ENCODE assay signal across 22 mouse cellular contexts in the genomic region with DNA sequence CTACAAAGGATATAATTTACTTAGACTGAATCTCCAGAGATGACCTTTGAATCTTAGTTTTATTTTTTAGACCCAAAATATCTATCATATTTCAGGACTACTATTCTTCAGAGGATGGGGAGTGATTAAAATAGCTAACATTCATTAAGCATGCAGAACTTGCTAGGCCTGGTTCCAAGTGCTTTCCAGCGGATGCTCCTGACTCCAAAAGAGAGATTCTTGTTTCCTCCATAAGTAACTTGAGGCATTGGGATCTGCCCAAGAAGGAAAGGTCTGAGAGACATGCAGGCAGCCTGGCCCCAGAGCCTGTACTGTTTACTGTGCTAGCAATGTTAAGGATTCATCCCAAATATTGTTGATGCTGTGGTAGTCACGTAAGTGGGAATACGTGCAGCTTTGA. TPM values are rescaled to one million over a fixed set of nuclear protein-coding genes. Genes with fewer than 3 reads are reported as not detected.
DNase-seq lines count a peak whose midpoint lies in the region; ATAC-seq and TF ChIP-seq lines count a peak whose summit lies in the region.
"Had no signal": no experiment of that assay in that cellular context is flagged by ENCODE, and none has a peak within 500 bp of the region (broad histone marks: within the 10 kb centered on the region; RNA-seq: fewer than 3 reads in every experiment).

No protein-coding gene starts in this region.

- H3K36me3 ChIP-seq in kidney, adult 2 months (ENCODE audit: control insufficient read depth, insufficient read depth, low read length): no peaks in the 10 kb centered on the region; the same call in 1 of the 2 replicates
- no peaks in the 10 kb centered on the region for H3K36me3 ChIP-seq in kidney, embryonic 16.5 days (ENCODE audit: insufficient read depth, low read length)
- H3K36me3 ChIP-seq: embryonic facial prominence, embryonic 12.5 days; forebrain, embryonic 10.5 days; hindbrain, embryonic 12.5 days; midbrain, embryonic 12.5 days; neural tube, embryonic 15.5 days had no signal

- peak overlapping the region; percentile 59 for H3K27ac ChIP-seq in gastrocnemius, adult 2 months
- H3K27ac ChIP-seq in kidney, adult 2 months (ENCODE audit: insufficient read depth, low read depth, low read length): no peak overlapping the region
- H3K27ac ChIP-seq in kidney, embryonic 16.5 days (ENCODE audit: low read length): no peak overlapping the region
- peak overlapping the region; percentile 41; the same call in 1 of the 2 replicates for H3K27ac ChIP-seq in embryonic fibroblast, embryonic 13.5 days (ENCODE audit: insufficient read depth, low read length)
- H3K27ac ChIP-seq: embryonic facial prominence, embryonic 12.5 days; forebrain, embryonic 10.5 days; hindbrain, embryonic 12.5 days; layer of hippocampus, adult 2 months; macrophage; midbrain, embryonic 12.5 days; neural tube, embryonic 15.5 days had no signal

- no peak for DNase-seq in gastrocnemius, adult 2 months
- DNase-seq in gastrocnemius, adult 8-10 months (ENCODE audit: low spot score in 2 of 2): no peak
- DNase-seq in kidney, adult 2 months: peak; percentile 64
- DNase-seq in kidney, postnatal 4 days: peak; percentile 16 to 44
- DNase-seq in cerebellum, adult 11-12 months: no peak
- DNase-seq in cerebellum, postnatal 4 days (ENCODE audit: low spot score in 2 of 2): no peak
- DNase-seq: adrenal gland, adult 8-10 months; cerebellum, adult 18-20 months; liver; lung, adult 2 months; right cerebral cortex, postnatal 4 days had no signal

- no peaks in the 10 kb centered on the region for H3K9me3 ChIP-seq in kidney, embryonic 16.5 days (ENCODE audit: low read length)
- H3K9me3 ChIP-seq: embryonic facial prominence, embryonic 12.5 days; forebrain, embryonic 10.5 days; hindbrain, embryonic 12.5 days; midbrain, embryonic 12.5 days; neural tube, embryonic 15.5 days had no signal

- H3K4me3 ChIP-seq in gastrocnemius, adult 2 months: no peak overlapping the region
- H3K4me3 ChIP-seq in kidney, adult 2 months (ENCODE audit: insufficient read depth, low read depth, low read length): no peak overlapping the region
- no peak overlapping the region for H3K4me3 ChIP-seq in kidney, embryonic 16.5 days (ENCODE audit: low read length)
- H3K4me3 ChIP-seq in embryonic fibroblast, embryonic 13.5 days (ENCODE audit: insufficient read depth, low read length): no peak overlapping the region
- H3K4me3 ChIP-seq: embryonic facial prominence, embryonic 12.5 days; forebrain, embryonic 10.5 days; hindbrain, embryonic 12.5 days; layer of hippocampus, adult 2 months; midbrain, embryonic 12.5 days; neural tube, embryonic 15.5 days had no signal

- no peak for TF ChIP-seq POLR2A in kidney, adult 2 months (IDR thresholded peaks at IDR 0.05; ENCODE audit: low read depth, low read length)
- TF ChIP-seq POLR2A in embryonic fibroblast, embryonic 13.5 days (IDR thresholded peaks at IDR 0.05; ENCODE audit: low read depth, low read length): no peak

- TF ChIP-seq CTCF in gastrocnemius, adult 2 months (IDR thresholded peaks at IDR 0.05): no peak
- TF ChIP-seq CTCF in kidney, adult 2 months (conservative IDR thresholded peaks at IDR 0.05; ENCODE audit: insufficient read depth, insufficient read length, low read depth, low read length): no peak
- no peak for TF ChIP-seq CTCF in embryonic fibroblast, embryonic 13.5 days (IDR thresholded peaks at IDR 0.05; ENCODE audit: borderline replicate concordance, insufficient read depth, low read length)

- no peak for ATAC-seq in kidney, embryonic 16.5 days (ENCODE audit: low FRiP score, low TSS enrichment)
- ATAC-seq: inflammation-experienced regulatory T-cells, adult 6 months had no signal

- WGBS in kidney, adult 2 months: 61% methylated on average over 3 of the region's 3 CpGs
- WGBS in kidney, embryonic 16.5 days: 80% methylated on average over 3 of the region's 3 CpGs

- no peaks in the 10 kb centered on the region for H3K27me3 ChIP-seq in kidney, adult 2 months (replicated peaks; ENCODE audit: control insufficient read depth, insufficient read depth, low read length)
- H3K27me3 ChIP-seq in kidney, embryonic 16.5 days (ENCODE audit: insufficient read depth, low read length): no peaks in the 10 kb centered on the region
- H3K27me3 ChIP-seq: CH12.LX; embryonic facial prominence, embryonic 12.5 days; hindbrain, embryonic 12.5 days; midbrain, embryonic 12.5 days; neural tube, embryonic 15.5 days had no signal

- peaks cover 4% of the 10 kb centered on the region; the same call in 1 of the 2 replicates for H3K4me1 ChIP-seq in kidney, adult 2 months (ENCODE audit: control insufficient read depth, insufficient read depth, low read length)
- no peaks in the 10 kb centered on the region for H3K4me1 ChIP-seq in kidney, embryonic 16.5 days (ENCODE audit: insufficient read depth, low read length)
- peaks cover 6% of the 10 kb centered on the region for H3K4me1 ChIP-seq in embryonic fibroblast, embryonic 13.5 days (ENCODE audit: control insufficient read depth, insufficient read depth, low read length)
- H3K4me1 ChIP-seq: embryonic facial prominence, embryonic 12.5 days; neural tube, embryonic 15.5 days had no signal

- H3K4me2 ChIP-seq in kidney, embryonic 16.5 days (replicated peaks; ENCODE audit: low read depth, low read length): no peak overlapping the region
- H3K4me2 ChIP-seq: embryonic facial prominence, embryonic 12.5 days; hindbrain, embryonic 12.5 days; midbrain, embryonic 12.5 days; neural tube, embryonic 15.5 days had no signal

- no peak overlapping the region for H3K9ac ChIP-seq in kidney, embryonic 16.5 days (replicated peaks; ENCODE audit: low read length)
- H3K9ac ChIP-seq: embryonic facial prominence, embryonic 12.5 days; hindbrain, embryonic 12.5 days; midbrain, embryonic 12.5 days; neural tube, embryonic 15.5 days had no signal

- intact Hi-C loops in gastrocnemius, adult 2 months (cut with DNase I): no loop called here

RNA-seq across cellular contexts. Expression of a gene that starts 26.8 kb away (rescaled TPM):
- total RNA-seq in gastrocnemius, adult 2 months (2021): 1 to 10 TPM; 3.5 to 5.1 TPM
- total RNA-seq in gastrocnemius, adult 8-10 months (2022): 1 to 10 TPM; 2.4 to 3.9 (median 3.7) TPM
- polyA plus RNA-seq in kidney, adult 2 months (2012; rRNA removed): 9.4 and 10.4 TPM in 2 replicates
- 12.2 and 15.9 TPM in 2 replicates for polyA plus RNA-seq in kidney, embryonic 16.5 days (2015; fragmentation: Nextera tagmentation; extraction: Ambion mirVana)
- 18.9 and 23.3 TPM in 2 replicates for polyA plus RNA-seq in embryonic fibroblast, embryonic 13.5 days (2011; ENCODE audit: insufficient read length, low read depth, missing spikeins)

Comparison
In these comparisons a context has a peak if more than half of its experiments do, and no peak if none do; other contexts are left out.
1. DNase-seq: peak in kidney, adult 2 months (single experiment) and kidney, postnatal 4 days (2 of 2); none in gastrocnemius, adult 2 months (single experiment), gastrocnemius, adult 8-10 months (0 of 2), cerebellum, adult 11-12 months (single experiment) and cerebellum, postnatal 4 days (0 of 2).
2. H3K27ac ChIP-seq: peak in gastrocnemius, adult 2 months (single experiment) and embryonic fibroblast, embryonic 13.5 days (single experiment); none in kidney, adult 2 months (single experiment) and kidney, embryonic 16.5 days (single experiment).